Mouse (Mus musculus): ENCODE data around the gene Gtdc1.

Gene Gtdc1

DNA sequence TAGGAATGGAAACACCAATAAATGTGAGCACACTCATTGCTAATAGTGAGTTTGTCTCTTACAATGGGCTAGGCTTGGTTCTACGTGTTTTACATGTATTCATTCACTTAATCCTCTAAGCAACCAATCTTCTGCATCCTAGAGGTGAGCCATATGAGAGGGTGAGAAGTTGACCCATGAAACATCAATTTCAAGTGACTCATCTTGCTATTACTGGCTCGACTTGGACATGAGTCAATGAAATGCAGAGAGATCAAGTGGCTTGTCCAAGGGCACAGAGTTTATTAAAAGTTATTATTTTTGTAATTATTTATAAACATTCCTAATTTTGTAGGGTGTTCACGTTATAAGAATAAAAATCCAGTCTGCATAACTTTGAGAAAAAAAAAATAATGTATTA lies 408.2 kb downstream of the Gtdc1 start:
- DNase-seq: no peak

- DNase-seq: no peak
Measured at GRCm38 (mm10) chr2:44518085-44518484, 409.4 kb downstream of the Gtdc1 start.

Data from B cell, adult 2 months (primary cell).